Mouse (Mus musculus) MEL-GATA-1-ER (cell line): ENCODE measurements at regions not wholly inside any gene's neighbourhood (a gene's known extent, or its start where the extent isn't known, plus 50 kb on each side); places are given as distances from the start of the nearest gene placed in this dataset.

Experiments used
- DNase-seq: peaks from one replicate; pipeline ENCODE4 v3.0.0-alpha.2; 2012; ENCODE audit warnings: low read depth; ENCODE audit errors: extremely low read depth

DNA sequence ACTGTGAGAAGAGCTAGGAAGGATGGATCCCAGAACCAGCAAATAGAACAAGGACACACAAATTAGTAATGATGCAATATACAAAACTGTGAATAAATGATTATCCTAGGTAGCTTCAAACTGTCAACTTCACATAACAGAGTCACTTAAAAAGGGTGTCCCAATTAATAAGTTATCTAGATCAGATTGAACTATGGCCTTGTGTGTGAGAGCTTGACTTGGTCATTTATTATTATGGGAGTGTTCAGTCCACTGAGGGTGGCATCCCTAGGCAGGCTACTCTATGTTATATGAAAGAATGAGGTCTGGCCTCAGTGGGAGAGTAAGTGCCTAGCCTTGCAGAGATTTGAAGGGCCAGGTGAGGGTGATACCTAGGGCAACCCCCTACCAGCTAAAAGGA is 104.4 kb upstream of the Chl1 start:
- DNase-seq, result no peak

DNA sequence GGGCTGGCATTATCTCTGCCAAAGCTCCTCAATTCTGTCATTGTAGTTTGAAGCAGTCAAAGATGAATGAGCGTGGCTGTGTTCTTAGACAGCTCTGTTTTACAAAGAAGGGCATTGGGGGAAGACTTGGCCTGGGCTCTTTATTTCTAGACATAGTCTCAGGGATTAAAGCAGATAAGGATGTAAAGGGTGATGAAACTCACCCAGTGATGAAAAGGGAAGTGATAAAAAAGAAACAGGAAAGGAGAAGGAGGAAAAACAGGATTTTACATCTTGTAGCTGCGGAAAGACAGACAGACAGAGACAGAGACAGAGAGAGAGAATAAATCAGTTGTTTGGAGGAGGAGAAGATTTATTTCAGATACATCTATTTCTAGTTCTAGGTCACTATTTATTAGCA is 95.5 kb upstream of the Chl1 start:
- DNase-seq, result no peak

DNA sequence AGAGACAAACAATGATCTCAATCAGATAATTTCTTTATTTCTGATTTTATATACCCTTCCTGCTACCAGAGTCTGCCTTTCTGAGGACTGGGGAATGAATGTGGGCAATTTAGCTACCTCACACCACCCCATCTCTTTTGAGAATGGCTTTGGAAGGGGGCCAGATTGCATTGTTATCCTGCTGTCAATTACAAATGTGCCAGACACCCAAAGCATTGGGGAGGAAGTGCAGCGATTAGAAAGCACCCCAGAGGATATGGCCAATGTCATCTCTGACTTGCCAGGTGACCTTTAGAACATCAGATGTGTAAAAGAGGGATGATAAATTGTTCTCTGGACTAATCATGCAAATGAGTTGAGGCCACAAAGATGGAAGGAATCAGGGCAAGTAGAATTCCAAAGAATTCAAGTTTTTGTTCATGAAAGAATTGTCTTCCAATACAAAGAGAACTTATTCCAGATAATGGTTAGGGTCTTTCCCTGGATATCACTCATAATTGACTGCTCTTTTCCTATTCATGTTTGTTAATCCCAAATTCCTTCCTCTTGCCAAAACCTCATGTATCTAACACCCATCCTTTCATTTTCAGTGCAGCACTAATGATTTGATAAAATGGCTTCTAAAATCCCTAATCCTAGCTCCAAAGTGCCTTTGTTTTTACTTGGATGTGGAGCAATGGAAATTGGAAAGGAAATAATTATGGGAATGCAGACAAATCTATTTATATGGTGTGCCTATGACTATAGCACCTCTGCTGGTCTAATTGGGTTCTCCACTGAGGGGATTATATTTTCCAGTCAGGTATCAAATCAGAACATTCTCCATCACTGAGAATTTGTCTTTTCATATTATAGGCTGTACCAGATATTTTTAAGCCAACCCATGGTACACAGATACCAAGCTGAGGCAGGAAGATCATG is 89.1 kb upstream of the Chl1 start:
- DNase-seq, result no peak

DNA sequence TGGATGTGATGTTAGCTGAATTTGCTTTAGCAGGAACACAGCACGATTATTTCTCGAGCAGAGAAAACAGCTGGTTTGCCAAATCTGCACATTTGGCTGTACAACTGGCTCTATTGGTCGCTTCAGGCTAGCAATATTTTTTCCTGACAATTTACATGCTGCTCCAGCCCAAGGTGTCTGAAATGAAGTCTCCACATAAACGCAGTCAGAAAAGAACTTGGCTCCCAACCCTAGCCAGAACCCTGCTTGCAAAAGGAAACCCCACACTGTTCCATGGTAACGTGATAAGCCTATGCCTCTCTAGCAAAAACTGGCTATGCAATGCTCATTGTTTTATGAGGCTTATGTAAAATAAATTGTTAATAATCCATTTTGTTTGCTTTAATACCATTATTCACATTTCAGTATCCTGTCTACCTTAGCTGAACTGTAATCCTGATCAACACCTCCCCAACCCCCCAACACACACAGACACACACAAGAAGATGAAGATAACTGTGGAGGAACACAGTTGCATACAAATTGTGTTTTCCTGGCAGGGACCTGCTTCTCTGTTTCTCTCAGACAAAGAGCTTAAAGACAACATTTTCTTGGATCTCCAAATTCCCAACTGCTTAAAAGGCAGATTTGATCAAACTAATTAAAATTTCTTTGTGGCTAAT is 79.3 kb upstream of the Chl1 start:
- no peak for DNase-seq

DNA sequence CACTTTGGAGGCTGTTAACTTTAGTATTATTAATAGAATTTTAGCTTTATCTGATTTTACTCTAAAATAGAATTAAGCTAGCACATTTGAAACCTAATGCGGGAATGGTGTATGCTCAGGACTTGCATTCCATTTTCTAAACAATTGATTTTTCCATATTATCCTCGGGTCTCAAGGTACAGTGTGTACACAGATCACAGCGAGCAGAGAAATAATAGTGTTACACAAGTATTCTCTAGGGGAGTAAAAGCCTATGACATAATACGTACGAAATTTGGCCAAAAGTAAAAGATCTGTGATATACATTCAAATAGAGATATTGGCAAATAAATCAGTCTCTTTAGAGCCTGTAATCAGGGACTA is 78.8 kb upstream of the Chl1 start:
- DNase-seq, result no peak
